Mouse (Mus musculus) cortical plate, adult 2 months (tissue): ENCODE results near the gene Adprh. TPM values are rescaled to one million over a fixed set of nuclear protein-coding genes. Genes with fewer than 3 reads are reported as not detected.

Experiments used
- H3K27ac ChIP-seq: fragments of 200-500 bp; 2 replicates; pipeline ENCODE4 v1.5.1; 2012; ENCODE audit warnings: low read length, control low read depth, inconsistent platforms; ENCODE audit not compliant: insufficient read depth
- H3K4me1 ChIP-seq: fragments of 200-500 bp; 2 replicates; pipeline ENCODE4 v1.6.1; 2011; ENCODE audit warnings: low read length; ENCODE audit not compliant: control insufficient read depth, insufficient read depth
- H3K4me3 ChIP-seq: fragments of 200-500 bp; 2 replicates; pipeline ENCODE4 v1.5.1; 2011; ENCODE audit warnings: mild to moderate bottlenecking, low read length, control low read depth; ENCODE audit not compliant: insufficient read depth
- CTCF ChIP-seq: fragments of 200-500 bp; IDR thresholded peaks from 2 replicates; pipeline ENCODE4 v1.5.1; 2011; ENCODE audit warnings: mild to moderate bottlenecking, control low read depth, low read length; ENCODE audit not compliant: insufficient read depth; ENCODE audit errors: extremely low read depth
- POLR2A ChIP-seq: fragments of 200-500 bp; IDR thresholded peaks from 2 replicates; pipeline ENCODE4 v1.6.1; 2011; ENCODE audit warnings: mild to moderate bottlenecking, low read length, control low read depth; ENCODE audit not compliant: insufficient read depth; ENCODE audit errors: extremely low read depth
- polyA plus RNA-seq: library from polyadenylated mRNA; depleted of rRNA; stranded (reverse); fragments of >200 nt; gene quantifications from 2 replicates; pipeline ENCODE4 v1.2.3, GENCODE M21; 2012

Gene Adprh
- polyA plus RNA-seq, 1 experiment: 61.2 TPM

DNA sequence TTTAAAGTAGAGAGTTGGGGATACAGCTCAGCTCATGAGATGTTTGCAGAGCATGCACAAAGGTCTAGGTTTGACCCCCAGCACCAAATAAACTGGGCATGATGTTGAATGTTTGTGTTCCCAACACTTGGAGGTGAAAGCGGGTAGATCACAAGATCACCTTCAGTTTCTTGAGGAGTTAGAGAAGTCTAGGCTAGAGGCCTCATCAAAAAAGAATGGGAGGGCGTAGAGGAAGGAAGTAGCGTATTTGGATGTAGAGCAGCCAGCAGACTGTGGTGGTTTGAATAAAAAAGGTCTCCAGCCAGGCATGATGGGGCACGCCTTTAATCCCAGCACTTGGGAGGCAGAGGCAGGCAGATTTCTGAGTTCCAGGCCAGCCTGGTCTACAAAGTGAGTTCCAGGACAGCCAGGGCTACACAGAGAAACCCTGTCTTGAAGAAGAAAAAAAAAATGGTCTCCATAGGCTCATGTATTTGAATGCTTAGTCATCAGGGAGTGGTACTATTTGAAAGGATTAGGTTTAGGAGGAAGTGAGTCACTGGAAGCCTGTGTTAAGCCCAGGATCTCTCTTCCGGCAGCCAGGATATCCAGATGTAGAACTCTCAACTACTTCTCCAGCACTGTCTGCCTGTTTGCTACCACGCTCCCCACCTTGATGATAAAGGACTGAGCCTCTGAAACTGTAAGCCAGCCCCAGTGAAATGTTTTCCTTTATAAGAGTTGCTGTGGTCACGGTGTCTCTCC is 8.6 kb downstream of the Adprh start:
- Histone ChIP-seq H3K4me1 (no peaks in the 10 kb centered on the region), H3K27ac (no peak overlapping the region), H3K4me3 (no peak overlapping the region)
- TF ChIP-seq CTCF (no peak), POLR2A (no peak)

DNA sequence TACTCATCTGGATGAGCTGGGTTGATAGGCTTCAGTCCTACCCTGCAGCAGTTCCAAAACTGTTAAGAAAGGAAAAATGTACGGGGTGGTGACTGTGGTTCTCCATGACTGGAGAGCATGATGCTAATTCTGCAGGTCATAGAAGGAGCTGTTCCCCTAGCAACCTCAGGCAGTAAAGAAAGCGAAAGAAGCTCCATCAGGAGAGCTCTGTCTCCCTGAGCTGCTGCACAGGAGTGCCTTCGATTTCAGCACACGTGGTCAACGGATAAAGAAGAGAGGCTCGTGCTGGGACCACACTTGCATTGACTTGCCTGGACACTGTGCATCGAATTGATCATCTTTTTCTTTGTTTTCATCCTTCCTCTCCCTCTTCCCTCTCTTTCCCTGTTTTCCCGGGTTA is 10.3 kb downstream of the Adprh start:
- Histone ChIP-seq H3K27ac (no peak overlapping the region), H3K4me3 (no peak overlapping the region), H3K4me1 (no peaks in the 10 kb centered on the region)
- TF ChIP-seq CTCF (no peak), POLR2A (no peak)

DNA sequence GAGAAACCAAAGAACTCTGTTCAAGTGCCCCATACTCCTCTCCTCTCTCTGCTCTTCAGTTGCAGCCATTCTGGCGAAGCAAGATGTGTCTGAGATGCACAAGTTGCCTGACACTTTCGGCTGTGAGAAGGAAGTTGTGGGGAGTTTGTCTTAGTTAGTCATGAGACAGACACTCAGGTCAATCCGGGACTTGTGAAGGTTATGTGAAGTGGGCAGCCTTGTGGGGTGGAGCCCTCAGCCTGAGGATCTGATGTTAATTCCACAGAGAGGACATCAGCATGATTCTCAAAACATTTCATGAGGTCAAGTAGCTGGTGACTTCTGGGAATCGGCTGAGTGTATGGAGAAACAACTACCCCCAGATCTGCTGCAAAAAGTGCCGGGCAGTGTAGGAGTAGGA is 10.9 kb downstream of the Adprh start:
- TF ChIP-seq POLR2A (no peak), CTCF (no peak)
- Histone ChIP-seq H3K27ac (no peak overlapping the region), H3K4me3 (no peak overlapping the region), H3K4me1 (no peaks in the 10 kb centered on the region)

DNA sequence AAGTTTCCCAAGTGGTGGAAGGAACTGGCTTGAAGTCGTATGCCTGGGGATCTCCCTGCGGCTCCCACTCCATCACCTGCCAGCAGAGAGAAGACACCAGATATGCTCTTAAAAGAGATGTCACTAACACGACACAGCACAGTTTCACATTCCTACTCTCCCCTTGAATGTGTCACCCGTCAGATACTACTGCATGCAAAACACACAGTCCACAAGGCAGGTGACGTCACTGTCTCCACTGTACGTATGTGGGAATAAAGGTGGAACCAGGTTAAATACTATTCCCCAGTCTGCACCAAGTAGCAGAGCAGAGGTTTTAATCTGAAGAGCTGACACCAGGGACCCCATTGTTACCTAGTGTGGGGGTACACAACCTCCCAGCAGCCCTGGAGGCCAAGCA is 12.1 kb downstream of the Adprh start:
- Histone ChIP-seq H3K4me3 (no peak overlapping the region), H3K4me1 (no peaks in the 10 kb centered on the region), H3K27ac (no peak overlapping the region)
- TF ChIP-seq POLR2A (no peak), CTCF (no peak)

DNA sequence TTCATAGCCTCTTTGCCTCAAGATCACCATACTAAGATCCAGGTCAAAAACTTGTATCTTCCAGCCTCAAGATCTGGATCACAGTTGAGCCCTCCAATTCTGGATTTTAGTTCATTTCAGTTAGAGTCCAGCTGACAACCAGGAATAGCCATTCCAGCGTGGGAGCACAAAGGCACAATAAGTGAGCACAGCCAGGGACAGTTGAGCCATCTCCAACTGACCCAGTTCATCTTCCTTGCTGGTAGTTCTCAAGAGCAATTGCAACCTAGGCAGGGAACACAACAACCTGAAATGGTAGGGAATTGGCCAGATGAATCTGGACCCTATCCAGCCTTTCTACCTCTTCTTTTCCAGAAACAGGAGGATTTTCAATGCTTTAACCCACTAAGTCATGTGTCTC is 13.3 kb downstream of the Adprh start:
- TF ChIP-seq POLR2A (no peak), CTCF (no peak)
- Histone ChIP-seq H3K27ac (no peak overlapping the region), H3K4me1 (no peaks in the 10 kb centered on the region), H3K4me3 (no peak overlapping the region)

DNA sequence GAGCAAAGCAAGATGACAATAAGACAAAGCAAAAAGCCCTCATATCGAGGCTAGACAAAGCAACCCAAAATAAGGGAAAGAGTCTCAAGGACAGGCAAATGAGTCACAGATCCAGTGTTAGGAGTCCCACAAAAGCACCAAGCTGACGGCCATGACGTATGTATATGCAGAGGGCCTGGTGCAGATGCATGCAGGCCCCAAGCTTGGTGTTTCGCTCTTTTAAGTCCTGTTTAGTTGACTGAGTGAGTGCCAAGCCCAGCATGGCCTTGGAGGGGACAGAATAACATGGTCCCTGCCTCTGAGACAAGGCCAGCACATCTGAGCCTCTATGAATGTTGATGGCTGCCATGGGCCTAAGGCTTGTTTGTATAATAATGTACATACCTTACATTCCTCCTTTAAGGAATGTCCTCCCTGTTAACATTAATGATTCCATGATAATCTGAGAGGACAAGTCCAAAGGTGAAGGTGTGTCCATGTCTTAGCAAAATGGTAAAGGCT is 18.2 kb downstream of the Adprh start:
- Histone ChIP-seq H3K27ac (no peak overlapping the region), H3K4me3 (no peak overlapping the region), H3K4me1 (no peaks in the 10 kb centered on the region)
- TF ChIP-seq CTCF (no peak), POLR2A (no peak)

DNA sequence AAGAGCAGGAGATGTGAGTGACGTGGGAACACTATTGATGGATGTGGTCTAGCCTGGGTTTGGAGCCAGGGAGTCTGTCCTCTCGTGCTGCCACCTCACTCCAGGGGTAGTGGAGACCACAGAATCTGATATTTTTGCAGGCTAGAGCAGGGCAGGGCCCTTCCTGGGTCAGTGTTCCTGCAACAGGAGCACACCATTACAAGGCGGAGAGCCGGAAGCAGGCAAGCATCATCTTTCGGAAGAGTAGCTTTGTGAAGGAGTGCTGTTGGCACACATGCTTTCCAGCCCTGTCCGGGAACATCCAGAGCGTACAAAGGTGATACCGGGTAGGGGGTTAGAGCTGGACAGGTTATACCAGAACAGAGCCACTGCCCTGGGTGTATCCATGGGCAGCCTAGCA is 19.0 kb downstream of the Adprh start:
- no peak overlapping the region for H3K27ac ChIP-seq
- TF ChIP-seq CTCF: no peak
- no peak for TF ChIP-seq POLR2A

DNA sequence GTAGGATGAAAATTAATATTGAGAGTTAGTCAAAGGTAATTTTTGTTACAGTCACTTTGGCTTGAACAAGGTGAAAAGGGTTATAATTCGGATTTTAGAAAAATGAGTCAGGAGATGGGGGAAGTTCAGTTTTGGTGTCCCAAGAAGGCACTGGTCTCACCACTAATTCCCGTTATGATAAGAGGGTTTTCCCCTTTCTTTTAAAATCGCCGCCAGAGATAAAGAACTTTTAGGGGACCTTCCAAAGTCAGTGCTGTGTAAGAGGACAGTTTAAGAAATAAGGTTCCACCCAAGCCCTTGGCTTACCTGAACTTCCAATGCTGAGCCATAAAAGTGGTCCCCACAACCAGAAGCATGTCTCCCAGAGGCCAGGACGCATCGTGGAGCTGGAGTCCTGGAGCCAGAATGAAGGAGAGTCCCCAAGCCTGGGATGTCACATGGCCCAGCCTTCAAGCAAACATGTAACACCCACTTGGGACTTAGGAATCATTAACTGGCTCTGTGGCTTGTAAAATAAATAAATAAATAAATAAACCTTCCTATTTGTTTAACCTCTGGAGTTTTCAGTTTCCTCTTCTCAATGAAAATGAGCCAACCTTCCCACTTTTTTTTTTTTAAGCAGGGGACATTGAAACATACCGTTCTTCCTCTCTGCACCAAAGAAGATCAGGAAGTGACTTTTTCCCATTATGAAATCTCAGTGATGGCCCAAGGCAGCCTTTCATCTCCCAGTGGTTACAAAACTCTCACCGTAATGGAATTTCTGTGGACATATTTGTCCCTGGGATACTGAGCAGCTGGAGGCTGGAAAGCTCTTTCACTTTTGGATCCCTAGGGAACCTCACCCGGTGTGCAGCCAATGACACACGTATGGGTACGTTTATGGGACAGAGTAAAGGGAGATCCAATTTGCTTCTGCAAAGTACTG is 19.7 kb downstream of the Adprh start, which contains the start of gene Pla1a:
TSS of gene Pla1a (minus strand) at position 648 of the 928 bp plus-strand sequence.
- Histone ChIP-seq H3K4me1 (no peaks in the 10 kb centered on the region), H3K4me3 (no peak within 1 kb of the TSS)
- TF ChIP-seq CTCF: no peak
- TF ChIP-seq POLR2A: no peak

More for the DNA sequence above, 19.0 kb downstream of the Adprh start:
- Histone ChIP-seq H3K4me3 (no peak overlapping the region), H3K4me1 (no peaks in the 10 kb centered on the region)

DNA sequence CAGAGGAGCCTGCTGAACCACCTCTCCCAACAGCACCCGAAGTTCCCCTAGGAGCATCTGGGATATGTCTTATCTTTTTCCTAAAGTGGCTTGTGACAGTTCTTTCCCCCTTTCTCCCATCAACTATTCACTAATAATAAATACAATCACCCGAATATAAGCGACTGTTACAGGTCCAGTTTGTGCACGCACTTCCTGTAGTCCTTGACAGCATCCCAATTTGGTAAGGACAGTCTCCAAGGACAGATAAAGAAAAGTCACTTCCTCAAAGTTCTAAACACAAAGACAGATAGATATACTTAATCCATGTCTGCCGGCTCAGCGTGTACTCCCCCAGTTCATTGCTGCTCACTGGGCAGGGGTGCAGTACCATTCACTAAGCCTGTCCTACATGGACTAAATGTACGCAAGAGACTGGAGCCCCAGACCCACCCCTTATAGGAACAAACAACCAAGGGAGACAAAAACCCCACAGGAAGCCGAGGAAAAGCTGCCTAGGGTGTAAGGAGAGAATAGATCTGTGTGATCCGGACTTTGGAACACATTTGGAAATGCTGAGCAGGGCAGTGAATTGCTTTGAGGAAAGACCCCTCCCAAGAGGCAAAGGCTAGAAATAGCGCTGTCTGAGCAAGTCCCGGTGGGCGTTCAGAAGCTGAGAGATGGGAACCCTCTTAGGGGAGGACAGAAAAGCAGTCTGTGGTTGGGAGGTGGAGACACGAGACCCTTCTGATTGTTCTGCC is 20.9 kb downstream of the Adprh start:
- Histone ChIP-seq H3K4me3 (no peak overlapping the region), H3K4me1 (no peaks in the 10 kb centered on the region)
- TF ChIP-seq POLR2A (no peak), CTCF (no peak)

More for the DNA sequence above, 19.7 kb downstream of the Adprh start, which contains the start of gene Pla1a:
- no peak within 1 kb of the TSS for H3K27ac ChIP-seq

More for the DNA sequence above, 20.9 kb downstream of the Adprh start:
- H3K27ac ChIP-seq: no peak overlapping the region
